Mouse (Mus musculus) kidney, adult 2 months (tissue): Measurements from ENCODE around the gene Nipal4.

Experiments
- CTCF ChIP-seq: fragments of 200-500 bp; conservative IDR thresholded peaks from 2 replicates; pipeline ENCODE4 v1.5.1; 2011; ENCODE audit warnings: low read depth, mild to moderate bottlenecking, control low read depth, low read length, moderate library complexity, mixed read lengths; ENCODE audit not compliant: insufficient read depth, insufficient read length
- POLR2A ChIP-seq: fragments of 200-500 bp; IDR thresholded peaks from one replicate; pipeline ENCODE4 v1.6.1; 2011; ENCODE audit warnings: low read depth, low read length, control low read depth

- no peak for TF ChIP-seq POLR2A
- no peak for TF ChIP-seq CTCF
Measured at GRCm38 (mm10) chr11:46131022-46131986, 35.0 kb downstream of the Nipal4 start.
